Mouse (Mus musculus) cerebellum, adult 2 months (tissue): ENCODE results near the gene Spats2.

Experiments used
- CTCF ChIP-seq: fragments of 200-500 bp; IDR thresholded peaks from 2 replicates; pipeline ENCODE4 v1.5.1; 2011; ENCODE audit warnings: low read depth, mild to moderate bottlenecking, control low read depth, low read length, moderate library complexity, borderline replicate concordance; ENCODE audit not compliant: insufficient read depth
- POLR2A ChIP-seq: fragments of 200-500 bp; IDR thresholded peaks from 2 replicates; pipeline ENCODE4 v1.6.1; 2011; ENCODE audit warnings: low read length, control low read depth, borderline replicate concordance; ENCODE audit not compliant: insufficient read depth

DNA sequence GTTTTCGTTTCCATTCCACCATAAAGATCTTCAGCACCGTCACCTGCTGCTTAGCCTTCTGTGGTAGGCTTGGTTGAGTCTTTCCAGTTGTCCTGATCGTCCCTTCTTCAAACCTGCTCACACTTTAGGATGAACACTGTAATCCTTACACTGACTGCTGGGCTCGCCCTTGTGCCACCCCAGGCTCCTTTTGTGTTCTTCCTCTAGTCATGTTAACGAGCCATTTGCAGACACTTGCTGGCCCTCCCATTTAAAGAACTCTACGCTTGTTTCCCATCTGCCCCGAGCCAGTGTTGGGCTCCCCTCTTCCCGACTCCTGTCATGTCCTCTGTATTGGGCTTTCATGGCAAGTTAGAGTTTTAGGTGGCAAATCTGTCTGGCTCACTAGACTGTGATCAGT is 80.2 kb downstream of the Spats2 start:
- TF ChIP-seq CTCF (no peak), POLR2A (no peak)
